Mouse (Mus musculus): ENCODE measurements around the gene Brinp1. TPM values are rescaled to one million over a fixed set of nuclear protein-coding genes. Genes with fewer than 3 reads are reported as not detected.

Brinp1 gene
- total RNA-seq (2012; rRNA removed) (not detected in 2 replicates), total RNA-seq (2014; rRNA removed) (not detected in 2 replicates), polyA plus RNA-seq (2012; ENCODE audit: insufficient read length, low read depth) (not detected in 2 replicates)

GRCm38 (mm10) chr4:68954322-68954901 lies at the start of gene Brinp1:
Gene Brinp1 (minus strand): TSS chr4:68954397.
- H3K27ac ChIP-seq (ENCODE audit: insufficient read depth, low read depth), result no peak within 1 kb of the TSS
- TF ChIP-seq MYC (IDR thresholded peaks at IDR 0.05; ENCODE audit: low read depth, low read length), result no peak
- no peak for TF ChIP-seq ETS1 (conservative IDR thresholded peaks at IDR 0.05; ENCODE audit: low read depth, low read length)
- no peak for TF ChIP-seq RAD21 (IDR thresholded peaks at IDR 0.05; ENCODE audit: low read depth, low read length)
- no peak for TF ChIP-seq NRF1 (IDR thresholded peaks at IDR 0.05; ENCODE audit: low read depth, low read length)
- TF ChIP-seq SIN3A (IDR thresholded peaks at IDR 0.05; ENCODE audit: low read length), result no peak
- TF ChIP-seq CTCF (conservative IDR thresholded peaks at IDR 0.05 in 1 of 2, IDR thresholded peaks at IDR 0.05 in 1 of 2; ENCODE audit: low read depth in 2 of 2, low read length in 2 of 2), result no peak
- TF ChIP-seq CHD1 (IDR thresholded peaks at IDR 0.05; ENCODE audit: low read depth, low read length), result no peak
- no peak for TF ChIP-seq UBTF (IDR thresholded peaks at IDR 0.05; ENCODE audit: low read depth, low read length)
- TF ChIP-seq TBP (conservative IDR thresholded peaks at IDR 0.05; ENCODE audit: low read depth, low read length), result no peak
- TF ChIP-seq EP300 (IDR thresholded peaks at IDR 0.05; ENCODE audit: low read length), result no peak
- TF ChIP-seq MAX (IDR thresholded peaks at IDR 0.05; ENCODE audit: low read length), result no peak
- no peak for TF ChIP-seq SMC3 (IDR thresholded peaks at IDR 0.05; ENCODE audit: low read depth, low read length)
- no peak for TF ChIP-seq ZNF384 (IDR thresholded peaks at IDR 0.05; ENCODE audit: low read depth, low read length)
- no peak for TF ChIP-seq POLR2A (IDR thresholded peaks at IDR 0.05; ENCODE audit: low read depth, low read length)
- TF ChIP-seq ZMIZ1 (IDR thresholded peaks at IDR 0.05; ENCODE audit: low read depth, low read length), result no peak
- TF ChIP-seq MEF2A (IDR thresholded peaks at IDR 0.05; ENCODE audit: borderline replicate concordance, low read depth, low read length), result no peak
- TF ChIP-seq USF2 (conservative IDR thresholded peaks at IDR 0.05; ENCODE audit: low read depth, low read length), result no peak
- no peak within 1 kb of the TSS for H3K4me2 ChIP-seq (ENCODE audit: insufficient read depth, low read depth, poor library complexity, severe bottlenecking)
- no peaks in the 10 kb centered on the region for H3K79me2 ChIP-seq (replicated peaks; ENCODE audit: control insufficient read depth, extremely low read depth, insufficient read depth, poor library complexity, severe bottlenecking)
- in situ Hi-C loops (cut with MboI; ENCODE audit: low pct_ligation_motif_present, low pct_unique_long_range_greater_than_20kb, low sequenced_read_pairs) (no loop called here), dilution Hi-C loops (cut with MboI; ENCODE audit: extremely low pct_ligation_motif_present, extremely low pct_unique_long_range_greater_than_20kb, low sequenced_read_pairs) (no loop called here)
- H3K9ac ChIP-seq (ENCODE audit: insufficient read depth, low read depth), result no peak within 1 kb of the TSS
- no peak for DNase-seq (ENCODE audit: extremely low read depth)
- no peak within 1 kb of the TSS for H3K4me3 ChIP-seq (replicated peaks in 1 of 3; ENCODE audit: low read depth in 2 of 3, low read length in 2 of 3, poor library complexity in 1 of 3)
- no peaks in the 10 kb centered on the region for H3K27me3 ChIP-seq (replicated peaks)
- H3K4me1 ChIP-seq (ENCODE audit: control insufficient read depth in 1 of 2, insufficient read depth in 2 of 2), result no peaks in the 10 kb centered on the region
- H3K9me3 ChIP-seq (replicated peaks; ENCODE audit: low read length), result peaks cover 44% of the 10 kb centered on the region
- H3K36me3 ChIP-seq (replicated peaks in 1 of 2; ENCODE audit: control insufficient read depth in 1 of 2, insufficient read depth in 1 of 2, low read length in 1 of 2), result no peaks in the 10 kb centered on the region

- Histone ChIP-seq H3K4me2 (ENCODE audit: insufficient read depth, low read depth, poor library complexity, severe bottlenecking) (no peak overlapping the region), H3K4me1 (ENCODE audit: control insufficient read depth in 1 of 2, insufficient read depth in 2 of 2) (no peaks in the 10 kb centered on the region), H3K79me2 (replicated peaks; ENCODE audit: control insufficient read depth, extremely low read depth, insufficient read depth, poor library complexity, severe bottlenecking) (no peaks in the 10 kb centered on the region), H3K9me3 (replicated peaks; ENCODE audit: low read length) (peaks cover 38% of the 10 kb centered on the region), H3K4me3 (replicated peaks in 1 of 3; ENCODE audit: low read depth in 2 of 3, low read length in 2 of 3, poor library complexity in 1 of 3) (no peak overlapping the region), H3K27me3 (replicated peaks) (no peaks in the 10 kb centered on the region), H3K36me3 (replicated peaks in 1 of 2; ENCODE audit: control insufficient read depth in 1 of 2, insufficient read depth in 1 of 2, low read length in 1 of 2) (no peaks in the 10 kb centered on the region), H3K9ac (ENCODE audit: insufficient read depth, low read depth) (no peak overlapping the region), H3K27ac (ENCODE audit: insufficient read depth, low read depth) (no peak overlapping the region)
- dilution Hi-C loops (cut with MboI; ENCODE audit: extremely low pct_ligation_motif_present, extremely low pct_unique_long_range_greater_than_20kb, low sequenced_read_pairs), result no loop called here
- TF ChIP-seq NRF1 (IDR thresholded peaks at IDR 0.05; ENCODE audit: low read depth, low read length) (no peak), CHD1 (IDR thresholded peaks at IDR 0.05; ENCODE audit: low read depth, low read length) (no peak), USF2 (conservative IDR thresholded peaks at IDR 0.05; ENCODE audit: low read depth, low read length) (no peak), ELF1 (IDR thresholded peaks at IDR 0.05; ENCODE audit: low read depth, low read length) (no peak), POLR2AphosphoS2 (IDR thresholded peaks at IDR 0.05; ENCODE audit: low read depth, low read length) (no peak), MAFK (IDR thresholded peaks at IDR 0.05; ENCODE audit: insufficient replicate concordance, low read length) (no peak), ZMIZ1 (IDR thresholded peaks at IDR 0.05; ENCODE audit: low read depth, low read length) (no peak), MAX (IDR thresholded peaks at IDR 0.05; ENCODE audit: low read length) (no peak), SMC3 (IDR thresholded peaks at IDR 0.05; ENCODE audit: low read depth, low read length) (no peak), RAD21 (IDR thresholded peaks at IDR 0.05; ENCODE audit: low read depth, low read length) (no peak), ETS1 (conservative IDR thresholded peaks at IDR 0.05; ENCODE audit: low read depth, low read length) (no peak), BHLHE40 (IDR thresholded peaks at IDR 0.05; ENCODE audit: low read depth, low read length) (no peak), MAZ (IDR thresholded peaks at IDR 0.05; ENCODE audit: low read depth, low read length) (no peak), RCOR1 (conservative IDR thresholded peaks at IDR 0.05; ENCODE audit: low read depth, low read length) (no peak), MXI1 (IDR thresholded peaks at IDR 0.05; ENCODE audit: low read depth, low read length) (no peak)
- no peak for DNase-seq (ENCODE audit: extremely low read depth)
- in situ Hi-C loops (cut with MboI; ENCODE audit: low pct_ligation_motif_present, low pct_unique_long_range_greater_than_20kb, low sequenced_read_pairs), result no loop called here
These were observed 3.1 kb upstream of the Brinp1 start for GRCm38 (mm10) chr4:68957265-68957664.

All from CH12.LX (cell line).